Mouse (Mus musculus): ENCODE results near the gene Bloc1s2. TPM values are rescaled to one million over a fixed set of nuclear protein-coding genes. Genes with fewer than 3 reads are reported as not detected.
"Not testable (repeated sequence)": the region's sequence is repeated elsewhere in the genome, so short reads cannot be mapped to it uniquely, and the experiment has no call there.

Bloc1s2 gene
- polyA plus RNA-seq, 1 experiment = 89.3 TPM

DNA sequence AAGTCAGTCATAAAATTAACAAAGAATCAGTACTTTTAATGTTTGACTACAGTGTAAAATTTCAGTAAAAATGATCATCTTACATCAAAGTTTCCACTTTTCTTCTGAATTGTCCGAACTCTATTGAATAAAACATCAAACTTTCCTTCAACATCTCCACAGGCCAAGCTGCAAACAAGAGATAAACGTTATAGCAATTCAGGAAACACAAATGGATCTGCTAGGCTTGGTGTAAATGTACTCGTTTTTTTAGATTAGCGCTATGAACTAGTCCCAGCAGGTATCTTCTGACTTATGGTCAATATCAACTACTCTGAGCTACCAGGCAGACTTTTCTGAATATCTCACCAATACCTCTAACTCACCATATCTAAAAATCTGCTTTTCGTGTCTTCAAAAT is 13.3 kb downstream of the Bloc1s2 start:
- TF ChIP-seq POLR2A (IDR thresholded peaks at IDR 0.05; ENCODE audit: extremely low read depth, insufficient read depth, low read length) (no peak), CTCF (IDR thresholded peaks at IDR 0.05; ENCODE audit: extremely low read depth, insufficient read depth, low read length) (no peak)
- Histone ChIP-seq H3K4me1 (ENCODE audit: control insufficient read depth, insufficient read depth, low read length) (no peaks in the 10 kb centered on the region), H3K27ac (ENCODE audit: insufficient read depth, low read length) (no peak overlapping the region), H3K4me3 (ENCODE audit: insufficient read depth, low read length) (no peak overlapping the region)

- H3K4me1 ChIP-seq (ENCODE audit: control insufficient read depth, insufficient read depth, low read length) = no peaks in the 10 kb centered on the region
- TF ChIP-seq CTCF (IDR thresholded peaks at IDR 0.05; ENCODE audit: extremely low read depth, insufficient read depth, low read length) = no peak
- no peak for TF ChIP-seq POLR2A (IDR thresholded peaks at IDR 0.05; ENCODE audit: extremely low read depth, insufficient read depth, low read length)
- H3K27ac ChIP-seq (ENCODE audit: insufficient read depth, low read length) = no peak overlapping the region
- H3K4me3 ChIP-seq (ENCODE audit: insufficient read depth, low read length) = no peak overlapping the region
These were observed 17.7 kb downstream of the Bloc1s2 start for GRCm38 (mm10) chr19:44128560-44128959.

DNA sequence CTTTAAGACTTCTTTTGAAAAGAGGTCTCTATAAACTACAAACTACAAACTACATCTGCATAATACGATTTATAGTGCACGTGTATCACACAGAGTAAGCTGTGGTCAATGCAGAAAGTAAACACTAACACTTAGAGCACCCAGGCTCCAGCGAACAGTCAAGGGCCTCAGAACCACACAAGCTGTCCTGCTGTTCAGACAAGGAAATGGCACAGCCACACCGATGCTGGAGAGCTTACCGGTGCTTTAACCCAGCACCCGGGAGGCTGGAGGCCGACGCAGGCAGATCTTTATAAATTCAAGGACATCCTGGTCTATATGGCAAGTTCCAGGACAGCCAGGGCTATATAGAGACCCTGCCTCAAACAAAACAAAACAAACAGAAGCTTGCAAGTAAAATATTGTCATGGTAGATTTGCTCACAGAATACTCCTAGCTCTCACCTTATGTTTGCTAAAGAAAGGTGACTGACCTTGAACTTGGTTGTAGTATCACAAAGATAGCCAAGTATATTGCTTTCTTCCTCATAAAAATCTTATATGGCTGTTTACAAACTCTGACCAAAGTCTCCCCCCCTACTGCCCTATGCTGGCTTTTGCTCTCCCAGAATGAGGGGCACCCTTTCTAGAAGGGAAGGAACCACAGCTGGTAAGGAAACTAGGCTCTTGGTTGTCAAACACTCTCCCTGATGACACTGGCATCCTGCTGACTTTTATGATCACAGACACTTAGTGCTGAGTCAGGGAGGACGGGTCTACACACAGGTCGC is 18.3 kb downstream of the Bloc1s2 start:
- TF ChIP-seq POLR2A (IDR thresholded peaks at IDR 0.05; ENCODE audit: extremely low read depth, insufficient read depth, low read length) (no peak), CTCF (IDR thresholded peaks at IDR 0.05; ENCODE audit: extremely low read depth, insufficient read depth, low read length) (no peak)
- no peak overlapping the region for H3K4me3 ChIP-seq (ENCODE audit: insufficient read depth, low read length)
- H3K27ac ChIP-seq (ENCODE audit: insufficient read depth, low read length) = no peak overlapping the region
- H3K4me1 ChIP-seq (ENCODE audit: control insufficient read depth, insufficient read depth, low read length) = no peaks in the 10 kb centered on the region

GRCm38 (mm10) chr19:44121137-44121536 is 25.1 kb downstream of the Bloc1s2 start:
- Histone ChIP-seq H3K4me3 (ENCODE audit: insufficient read depth, low read length) (no peak overlapping the region), H3K4me1 (ENCODE audit: control insufficient read depth, insufficient read depth, low read length) (no peaks in the 10 kb centered on the region), H3K27ac (ENCODE audit: insufficient read depth, low read length) (no peak overlapping the region)
- TF ChIP-seq POLR2A (IDR thresholded peaks at IDR 0.05; ENCODE audit: extremely low read depth, insufficient read depth, low read length) (no peak), CTCF (IDR thresholded peaks at IDR 0.05; ENCODE audit: extremely low read depth, insufficient read depth, low read length) (no peak)

DNA sequence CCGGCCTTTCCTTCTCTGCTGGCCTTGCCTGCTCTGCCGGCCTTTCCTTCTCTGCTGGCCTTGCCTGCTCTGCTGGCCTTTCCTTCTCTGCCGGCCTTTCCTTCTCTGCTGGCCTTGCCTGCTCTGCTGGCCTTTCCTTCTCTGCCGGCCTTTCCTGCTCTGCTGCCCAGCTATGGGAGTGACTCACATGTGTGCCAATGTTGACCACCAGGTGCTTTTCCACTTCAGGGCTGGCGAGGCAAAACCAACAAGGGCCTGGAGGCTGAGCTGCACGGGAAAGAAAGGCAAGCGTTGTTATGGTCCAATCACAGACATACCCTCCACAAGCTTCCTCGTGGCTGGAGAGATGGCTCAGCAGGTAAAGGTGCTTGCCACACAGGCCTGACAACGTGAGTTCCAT is 25.6 kb downstream of the Bloc1s2 start:
- H3K4me1 ChIP-seq (ENCODE audit: control insufficient read depth, insufficient read depth, low read length); H3K4me3 ChIP-seq (ENCODE audit: insufficient read depth, low read length); H3K27ac ChIP-seq (ENCODE audit: insufficient read depth, low read length): not testable (repeated sequence)

- no peaks in the 10 kb centered on the region for H3K4me1 ChIP-seq (ENCODE audit: control insufficient read depth, insufficient read depth, low read length)
- TF ChIP-seq CTCF (IDR thresholded peaks at IDR 0.05; ENCODE audit: extremely low read depth, insufficient read depth, low read length) (no peak), POLR2A (IDR thresholded peaks at IDR 0.05; ENCODE audit: extremely low read depth, insufficient read depth, low read length) (no peak)
- H3K27ac ChIP-seq (ENCODE audit: insufficient read depth, low read length) = no peak overlapping the region
- H3K4me3 ChIP-seq (ENCODE audit: insufficient read depth, low read length) = no peak overlapping the region
These were observed 28.5 kb downstream of the Bloc1s2 start for GRCm38 (mm10) chr19:44117793-44118192.

GRCm38 (mm10) chr19:44111706-44112105 is 34.5 kb downstream of the Bloc1s2 start:
- H3K27ac ChIP-seq (ENCODE audit: insufficient read depth, low read length) = no peak overlapping the region
- peaks cover 3% of the 10 kb centered on the region for H3K4me1 ChIP-seq (ENCODE audit: control insufficient read depth, insufficient read depth, low read length)
- no peak overlapping the region for H3K4me3 ChIP-seq (ENCODE audit: insufficient read depth, low read length)
- TF ChIP-seq POLR2A (IDR thresholded peaks at IDR 0.05; ENCODE audit: extremely low read depth, insufficient read depth, low read length) (no peak), CTCF (IDR thresholded peaks at IDR 0.05; ENCODE audit: extremely low read depth, insufficient read depth, low read length) (peak; percentile 35)

DNA sequence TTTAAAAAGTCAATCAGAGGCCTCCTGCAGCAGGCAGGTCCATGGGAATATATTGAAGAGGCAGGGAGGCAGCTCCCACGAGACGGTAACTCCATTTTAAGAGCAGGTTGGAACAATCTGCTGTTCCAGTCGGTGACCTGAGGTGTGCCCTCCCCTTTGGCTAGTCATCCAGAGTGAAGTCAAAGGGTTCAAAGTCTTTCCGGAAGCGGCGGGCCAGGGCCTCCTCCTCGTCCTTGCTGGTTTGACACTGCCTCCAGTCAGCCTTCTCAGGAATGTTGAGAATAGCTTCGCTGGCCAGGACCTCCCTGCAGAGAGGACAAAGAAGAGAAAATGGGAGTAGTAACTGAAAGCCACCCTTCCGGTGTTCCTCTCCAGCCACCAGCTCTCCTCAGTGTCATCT is 35.9 kb downstream of the Bloc1s2 start:
- Histone ChIP-seq H3K4me3 (ENCODE audit: insufficient read depth, low read length) (no peak overlapping the region), H3K27ac (ENCODE audit: insufficient read depth, low read length) (no peak overlapping the region), H3K4me1 (ENCODE audit: control insufficient read depth, insufficient read depth, low read length) (peaks cover 4% of the 10 kb centered on the region)
- TF ChIP-seq CTCF (IDR thresholded peaks at IDR 0.05; ENCODE audit: extremely low read depth, insufficient read depth, low read length) (no peak), POLR2A (IDR thresholded peaks at IDR 0.05; ENCODE audit: extremely low read depth, insufficient read depth, low read length) (no peak)

DNA sequence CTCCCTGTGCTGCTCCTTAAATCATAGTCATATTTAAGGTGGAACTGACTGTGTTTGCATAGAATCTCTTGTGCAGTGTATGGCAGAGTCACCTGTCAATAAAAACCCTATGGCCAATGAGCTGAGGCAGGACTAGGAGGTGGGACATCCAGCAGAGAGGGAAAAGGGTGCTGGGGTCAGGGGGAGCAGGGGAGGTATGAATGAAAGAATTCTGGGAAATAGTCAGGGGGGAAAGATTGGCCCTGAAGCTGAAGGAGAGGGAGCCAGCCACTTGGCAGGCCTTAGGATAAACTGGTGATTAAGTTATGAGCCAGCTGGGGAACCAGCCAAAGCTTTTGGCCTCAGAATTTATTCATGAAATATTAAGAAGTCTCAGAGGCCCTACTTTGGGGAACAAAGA is 37.2 kb downstream of the Bloc1s2 start:
- Histone ChIP-seq H3K4me3 (ENCODE audit: insufficient read depth, low read length) (no peak overlapping the region), H3K27ac (ENCODE audit: insufficient read depth, low read length) (no peak overlapping the region), H3K4me1 (ENCODE audit: control insufficient read depth, insufficient read depth, low read length) (peaks cover 5% of the 10 kb centered on the region)
- TF ChIP-seq CTCF (IDR thresholded peaks at IDR 0.05; ENCODE audit: extremely low read depth, insufficient read depth, low read length) (no peak), POLR2A (IDR thresholded peaks at IDR 0.05; ENCODE audit: extremely low read depth, insufficient read depth, low read length) (no peak)

- Histone ChIP-seq H3K4me3 (ENCODE audit: insufficient read depth, low read length) (peak overlapping the region; percentile 88), H3K4me1 (ENCODE audit: control insufficient read depth, insufficient read depth, low read length) (peaks cover 5% of the 10 kb centered on the region), H3K27ac (ENCODE audit: insufficient read depth, low read length) (no peak overlapping the region)
- TF ChIP-seq POLR2A (IDR thresholded peaks at IDR 0.05; ENCODE audit: extremely low read depth, insufficient read depth, low read length) (no peak), CTCF (IDR thresholded peaks at IDR 0.05; ENCODE audit: extremely low read depth, insufficient read depth, low read length) (no peak)
These were observed 38.4 kb downstream of the Bloc1s2 start for GRCm38 (mm10) chr19:44107661-44108521.
